Mouse (Mus musculus) forebrain, embryonic 15.5 days (tissue): ENCODE data around the gene Tbc1d9b. TPM values are rescaled to one million over a fixed set of nuclear protein-coding genes. Genes with fewer than 3 reads are reported as not detected.
"Not testable (repeated sequence)": the region's sequence is repeated elsewhere in the genome, so short reads cannot be mapped to it uniquely, and the experiment has no call there.

Source experiments
- ATAC-seq: fragments of 200-750 bp; cut with Nextera tagmentation; replicated peaks from 2 replicates; pipeline ENCODE4 v1.8.0; 2017; ENCODE audit warnings: mild to moderate bottlenecking, moderate TSS enrichment, moderate library complexity
- H3K27ac ChIP-seq: fragments of 300-500 bp; sonication (generic); replicated peaks from 2 replicates; pipeline ENCODE4 v1.5.1; 2015; ENCODE audit warnings: mild to moderate bottlenecking, inconsistent platforms
- H3K27me3 ChIP-seq: fragments of 300-500 bp; sonication (generic); 2 replicates; pipeline ENCODE4 v1.6.1; 2015; ENCODE audit warnings: inconsistent platforms
- H3K36me3 ChIP-seq: fragments of 300-500 bp; sonication (generic); 2 replicates; pipeline ENCODE4 v1.6.1; 2015; ENCODE audit warnings: mild to moderate bottlenecking, inconsistent platforms
- H3K4me1 ChIP-seq: fragments of 300-500 bp; sonication (generic); 2 replicates; pipeline ENCODE4 v1.6.1; 2015; ENCODE audit warnings: inconsistent platforms
- H3K4me2 ChIP-seq: fragments of 300-500 bp; sonication (generic); replicated peaks from 2 replicates; pipeline ENCODE4 v1.6.1; 2015; ENCODE audit warnings: mild to moderate bottlenecking, inconsistent platforms
- H3K4me3 ChIP-seq: fragments of 300-500 bp; sonication (generic); 2 replicates; pipeline ENCODE4 v1.5.1; 2015; ENCODE audit warnings: mild to moderate bottlenecking, inconsistent platforms
- H3K9ac ChIP-seq: fragments of 300-500 bp; sonication (generic); replicated peaks from 2 replicates; pipeline ENCODE4 v1.6.1; 2015; ENCODE audit warnings: mild to moderate bottlenecking, inconsistent platforms
- H3K9me3 ChIP-seq: fragments of 300-500 bp; sonication (generic); 2 replicates; pipeline ENCODE4 v1.6.1; 2016; ENCODE audit warnings: inconsistent platforms
- WGBS: fragments of 180-500 bp; shearing (Covaris S2); methylation state at CpG from one replicate; pipeline ENCODE4 v1.1.7; 2015; ENCODE audit warnings: mixed read lengths; 5-methylcytosine and 5-hydroxymethylcytosine counted together
- polyA plus RNA-seq: library from polyadenylated mRNA; unstranded; fragments of >200 nt; fragmentation: Nextera tagmentation; extraction: Ambion mirVana; gene quantifications from 2 replicates; pipeline ENCODE4 v1.2.1, GENCODE M21; 2015

The Tbc1d9b gene
- polyA plus RNA-seq: 37.0 and 37.5 TPM in 2 replicates

DNA sequence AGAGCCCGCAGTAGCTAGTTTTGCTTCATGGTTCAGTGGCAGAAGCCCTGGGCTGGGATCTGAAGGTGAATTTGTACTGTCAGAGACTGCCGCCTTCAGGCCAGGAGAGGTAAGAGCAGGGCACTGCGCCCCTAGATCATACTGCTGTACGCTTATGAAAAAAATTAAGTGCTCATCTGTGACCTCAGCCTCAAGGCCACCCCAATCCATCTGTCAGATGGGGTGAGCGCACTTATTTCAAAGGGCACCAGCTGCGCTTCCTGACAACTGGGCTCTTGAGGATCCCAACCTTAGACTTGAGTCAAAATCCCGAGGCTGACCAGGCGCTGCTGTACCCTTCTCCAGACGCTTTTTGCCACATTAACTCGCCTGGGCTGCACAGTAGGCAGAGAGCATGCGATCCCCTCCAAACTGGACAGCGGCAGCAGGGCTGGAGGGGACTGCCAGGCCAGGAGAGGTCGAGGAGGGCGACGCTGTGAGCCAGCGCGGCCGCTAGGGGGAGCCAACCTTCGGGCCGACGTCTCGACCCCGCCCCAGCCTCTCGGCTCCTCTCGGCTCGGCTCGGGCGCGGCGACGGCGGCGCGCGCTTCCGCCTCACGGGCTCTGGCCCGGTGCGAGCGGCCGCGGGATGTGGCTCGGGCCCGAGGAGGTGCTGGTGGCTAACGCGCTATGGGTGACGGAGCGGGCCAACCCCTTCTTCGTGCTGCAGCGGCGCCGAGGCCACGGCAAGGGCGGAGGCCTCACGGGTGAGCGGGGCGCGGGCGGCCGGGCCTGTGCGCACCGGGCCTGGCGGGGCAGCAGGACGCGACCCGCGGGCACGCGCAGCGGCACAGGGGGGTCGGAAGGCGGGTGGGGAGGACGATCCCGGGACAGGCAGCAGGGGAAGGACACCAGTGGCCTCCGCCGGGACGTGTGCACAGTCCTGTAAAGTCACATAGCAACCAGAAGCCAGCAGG is at the start of gene Tbc1d9b:
Gene Tbc1d9b (plus strand): TSS at position 586 of the 956 bp plus-strand sequence.
- peaks cover 19% of the 10 kb centered on the region for H3K4me1 ChIP-seq
- no peaks in the 10 kb centered on the region for H3K27me3 ChIP-seq
- H3K4me3 ChIP-seq: peak within 1 kb of the TSS; percentile 74
- H3K4me2 ChIP-seq: peak within 1 kb of the TSS; percentile 94
- H3K9ac ChIP-seq: peak within 1 kb of the TSS; percentile 99
- peak; percentile 94 for ATAC-seq
- H3K36me3 ChIP-seq: peaks cover 5% of the 10 kb centered on the region; the same call in 1 of the 2 replicates
- WGBS: under 1% methylated on average over 76 of the region's 77 CpGs
- H3K27ac ChIP-seq: peak within 1 kb of the TSS; percentile 88
- H3K9me3 ChIP-seq: no peaks in the 10 kb centered on the region

DNA sequence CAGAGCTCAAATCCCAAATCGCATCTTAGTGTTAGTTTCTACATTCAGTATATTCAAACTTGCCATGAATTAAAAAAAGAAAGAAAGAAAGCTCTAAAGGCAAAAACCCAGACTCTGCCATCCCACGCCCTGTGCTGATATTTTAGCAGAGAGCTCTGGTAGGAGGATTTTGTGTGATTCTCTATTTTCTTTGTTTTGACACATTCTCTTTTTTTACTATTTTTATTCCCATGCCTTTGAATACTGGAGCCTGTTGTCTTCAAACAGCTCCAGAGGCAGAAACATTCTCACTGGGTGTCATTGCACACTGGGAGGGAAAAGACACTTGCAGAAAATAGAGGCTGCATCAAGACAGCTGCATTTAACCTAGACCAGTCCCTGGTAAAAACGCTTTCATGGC is 45.0 kb upstream of the Tbc1d9b start:
- WGBS: 97% methylated on average over 3 of the region's 3 CpGs
- no peak for ATAC-seq
- no peak overlapping the region for H3K4me2 ChIP-seq
- H3K4me3 ChIP-seq: no peak overlapping the region
- peaks cover 4% of the 10 kb centered on the region; the same call in 1 of the 2 replicates for H3K4me1 ChIP-seq
- H3K27ac ChIP-seq: no peak overlapping the region
- H3K36me3 ChIP-seq: peaks cover 43% of the 10 kb centered on the region
- H3K9me3 ChIP-seq: no peaks in the 10 kb centered on the region
- H3K9ac ChIP-seq: no peak overlapping the region
- H3K27me3 ChIP-seq: no peaks in the 10 kb centered on the region

DNA sequence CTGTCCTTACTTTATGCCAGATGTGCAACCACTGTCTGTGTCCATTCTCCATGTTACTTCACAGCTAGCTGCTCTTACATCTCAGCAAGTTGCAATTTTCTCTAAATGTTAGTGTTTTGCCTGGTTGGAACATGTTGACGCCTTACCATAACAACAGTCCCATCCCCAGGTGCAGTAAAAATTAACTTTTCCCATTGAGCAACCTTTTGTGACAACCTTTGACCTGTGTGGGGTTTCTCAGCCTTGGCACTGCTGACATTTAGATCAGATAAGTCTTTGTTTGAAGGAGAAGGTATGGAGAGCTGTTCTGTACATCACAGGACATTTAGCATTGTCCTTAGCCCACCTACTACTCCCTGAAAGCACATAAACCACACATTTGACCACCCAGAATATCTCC is 41.4 kb upstream of the Tbc1d9b start:
- H3K4me1 ChIP-seq: peaks cover 4% of the 10 kb centered on the region; the same call in 1 of the 2 replicates
- 90% methylated on average over 1 of the region's 1 CpGs for WGBS
- no peak overlapping the region for H3K4me2 ChIP-seq
- H3K27me3 ChIP-seq: no peaks in the 10 kb centered on the region
- no peak overlapping the region for H3K27ac ChIP-seq
- H3K36me3 ChIP-seq: peaks cover 65% of the 10 kb centered on the region
- H3K9ac ChIP-seq: no peak overlapping the region
- no peak for ATAC-seq
- no peak overlapping the region for H3K4me3 ChIP-seq
- no peaks in the 10 kb centered on the region for H3K9me3 ChIP-seq

DNA sequence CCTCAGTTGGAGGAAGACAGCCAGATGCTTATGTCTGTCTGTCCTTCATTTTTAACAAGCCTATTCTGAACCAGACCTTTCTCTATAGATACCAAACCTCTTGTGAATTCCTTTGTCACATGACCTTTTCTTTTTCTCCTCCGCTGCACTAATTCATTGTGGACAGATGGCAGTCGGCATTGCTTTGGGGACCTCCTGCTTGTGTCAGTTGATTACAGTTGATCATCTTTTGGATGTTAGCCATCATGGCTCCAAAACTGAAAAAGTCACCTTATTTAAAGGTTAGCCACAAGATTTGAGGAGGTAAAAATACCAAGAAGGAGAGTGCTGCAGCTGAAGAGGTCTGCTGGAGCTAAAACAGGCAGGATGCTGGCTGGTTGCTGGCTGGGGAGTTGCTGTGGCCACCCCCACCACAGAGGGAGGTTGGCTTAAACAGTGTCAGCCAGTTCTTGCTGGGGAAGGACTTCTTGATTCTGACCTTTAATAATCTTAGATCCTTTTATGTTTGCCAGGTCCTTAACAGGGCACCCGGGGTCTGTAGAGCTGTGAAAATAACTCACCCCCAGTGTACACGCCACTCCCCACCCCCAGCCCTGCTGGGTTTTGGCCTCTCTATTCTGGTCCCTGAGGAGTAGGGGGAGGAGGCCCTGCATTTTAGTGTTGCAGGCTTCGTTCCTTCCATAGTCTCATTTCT is 40.1 kb upstream of the Tbc1d9b start:
- H3K4me3 ChIP-seq: no peak overlapping the region
- H3K4me2 ChIP-seq: no peak overlapping the region
- no peaks in the 10 kb centered on the region for H3K9me3 ChIP-seq
- H3K4me1 ChIP-seq: peaks cover 4% of the 10 kb centered on the region; the same call in 1 of the 2 replicates
- 48% methylated on average over 5 of the region's 5 CpGs for WGBS
- no peak overlapping the region for H3K27ac ChIP-seq
- H3K9ac ChIP-seq: no peak overlapping the region
- no peak for ATAC-seq
- no peaks in the 10 kb centered on the region for H3K27me3 ChIP-seq
- peaks cover 71% of the 10 kb centered on the region for H3K36me3 ChIP-seq

DNA sequence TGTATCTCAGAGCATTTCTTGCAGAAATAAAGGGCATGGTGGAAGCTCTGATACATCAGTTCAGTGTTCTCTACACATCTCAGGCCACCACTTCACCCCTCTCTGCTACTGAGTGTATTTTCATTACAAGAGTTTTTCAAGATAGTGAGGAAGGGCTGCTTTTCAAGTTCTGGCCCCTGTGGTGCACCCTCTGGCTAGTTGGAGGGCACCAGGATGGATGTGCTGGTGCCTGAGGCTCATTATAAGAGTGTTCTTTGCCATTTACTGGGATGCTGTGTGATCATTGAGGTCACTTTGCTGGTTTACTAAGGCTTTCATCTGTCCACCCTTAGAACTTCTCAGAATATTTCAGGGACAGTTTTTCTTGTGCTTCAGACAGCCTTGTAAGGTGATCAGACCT is 39.5 kb upstream of the Tbc1d9b start:
- Histone ChIP-seq H3K36me3 (peaks cover 69% of the 10 kb centered on the region), H3K9ac (no peak overlapping the region), H3K4me1 (peaks cover 4% of the 10 kb centered on the region; the same call in 1 of the 2 replicates), H3K4me2 (no peak overlapping the region), H3K27me3 (no peaks in the 10 kb centered on the region), H3K9me3 (no peaks in the 10 kb centered on the region), H3K4me3 (no peak overlapping the region), H3K27ac (no peak overlapping the region)
- no peak for ATAC-seq

DNA sequence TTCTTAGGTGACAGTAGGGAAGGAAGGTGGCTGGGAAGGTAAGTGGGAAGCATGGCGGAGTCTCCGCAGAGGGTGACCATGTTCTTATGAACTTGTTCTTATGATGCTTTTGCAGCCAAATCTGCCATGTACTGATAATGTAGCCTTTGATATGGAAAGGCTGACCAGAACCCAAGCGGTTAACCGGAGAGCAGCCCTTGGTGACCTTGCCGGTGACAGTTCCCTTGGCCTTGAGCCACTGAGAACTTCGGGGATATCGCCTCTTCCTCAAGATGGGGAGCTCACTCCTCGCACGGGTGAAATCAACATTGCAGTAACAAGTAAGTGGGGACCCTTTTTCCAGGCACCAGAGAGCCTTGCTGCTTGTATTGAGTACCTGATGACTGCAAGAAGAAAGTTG is 35.5 kb upstream of the Tbc1d9b start:
- no peak overlapping the region for H3K4me2 ChIP-seq
- 93% methylated on average over 9 of the region's 9 CpGs for WGBS
- no peaks in the 10 kb centered on the region for H3K27me3 ChIP-seq
- no peak for ATAC-seq
- no peak overlapping the region for H3K9ac ChIP-seq
- H3K4me3 ChIP-seq: no peak overlapping the region
- H3K9me3 ChIP-seq: no peaks in the 10 kb centered on the region
- peaks cover 16% of the 10 kb centered on the region for H3K4me1 ChIP-seq
- H3K27ac ChIP-seq: no peak overlapping the region
- H3K36me3 ChIP-seq: peaks cover 62% of the 10 kb centered on the region

DNA sequence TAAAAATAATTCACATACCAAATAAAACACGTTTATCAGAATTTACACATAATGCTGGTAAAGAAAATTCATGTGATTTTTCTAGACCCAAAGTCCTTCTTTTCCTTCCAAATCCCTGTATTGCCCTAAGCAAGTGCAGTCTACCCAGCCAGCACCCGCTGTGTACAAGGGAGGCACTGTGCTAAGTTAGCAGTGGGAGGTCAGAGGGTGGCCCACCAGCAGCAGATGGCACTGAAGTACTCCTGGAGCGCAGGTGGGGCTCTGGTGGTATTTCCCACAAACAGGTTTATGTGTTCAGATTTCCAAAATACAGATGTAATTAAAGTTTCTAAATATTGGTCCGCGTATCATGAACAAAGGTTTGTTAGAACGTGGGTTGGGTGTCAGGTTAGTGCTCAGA is 34.1 kb upstream of the Tbc1d9b start:
- Histone ChIP-seq H3K27me3 (no peaks in the 10 kb centered on the region), H3K27ac (no peak overlapping the region), H3K4me3 (no peak overlapping the region), H3K4me2 (no peak overlapping the region), H3K9me3 (no peaks in the 10 kb centered on the region), H3K4me1 (peaks cover 16% of the 10 kb centered on the region), H3K36me3 (peaks cover 59% of the 10 kb centered on the region), H3K9ac (no peak overlapping the region)
- ATAC-seq: no peak
- 95% methylated on average over 6 of the region's 6 CpGs for WGBS

DNA sequence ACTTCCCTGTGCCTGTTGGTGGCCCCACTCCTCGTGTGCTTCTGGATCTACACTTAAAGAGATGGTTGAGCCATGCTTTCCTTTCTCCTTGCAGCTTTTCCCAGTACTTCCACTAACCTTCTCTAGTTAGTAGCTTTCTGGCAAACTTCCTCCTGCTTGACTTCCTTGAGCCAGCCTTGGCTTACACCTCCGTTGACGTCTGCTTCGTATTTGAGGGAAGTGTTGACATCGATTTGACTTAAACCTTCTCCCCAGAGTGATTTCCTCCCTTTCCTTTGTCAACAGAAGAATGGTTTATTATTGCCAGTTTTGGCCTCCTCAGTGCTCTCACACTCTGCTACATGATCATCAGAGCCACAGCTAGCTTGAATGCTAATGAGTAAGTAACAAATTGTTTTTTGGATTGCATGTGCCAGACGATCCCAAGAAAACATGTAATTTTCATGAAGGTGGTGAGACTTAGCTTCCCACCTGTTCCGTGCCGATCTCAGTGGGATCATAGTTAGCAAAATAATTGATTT is 32.2 kb upstream of the Tbc1d9b start:
- 61% methylated on average over 8 of the region's 8 CpGs for WGBS
- ATAC-seq: peak; percentile 38; the same call in 1 of the 2 replicates
- Histone ChIP-seq H3K27me3 (no peaks in the 10 kb centered on the region), H3K4me1 (peaks cover 16% of the 10 kb centered on the region), H3K27ac (peak overlapping the region; percentile 51; the same call in 1 of the 2 replicates), H3K36me3 (peaks cover 46% of the 10 kb centered on the region), H3K4me3 (no peak overlapping the region), H3K9ac (no peak overlapping the region), H3K9me3 (no peaks in the 10 kb centered on the region), H3K4me2 (no peak overlapping the region)

DNA sequence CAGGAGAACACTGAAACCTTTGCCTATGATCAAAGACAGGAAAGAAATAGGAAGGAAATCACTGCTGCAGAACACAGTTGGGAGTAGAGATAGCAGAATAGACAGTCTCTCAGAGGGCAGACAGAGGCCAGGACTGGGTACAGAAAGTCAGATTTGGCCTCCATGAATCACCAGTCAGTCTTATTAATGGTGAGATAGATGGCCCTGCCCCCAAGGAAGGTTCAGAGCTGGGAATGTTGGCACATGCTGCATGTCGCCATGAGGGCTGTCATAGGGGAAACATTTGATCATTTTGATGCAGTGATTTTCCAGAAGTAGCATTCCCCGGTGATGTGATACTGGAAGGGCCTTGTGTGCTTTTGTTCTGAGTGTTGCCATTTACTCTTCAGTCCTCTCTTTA is 31.5 kb upstream of the Tbc1d9b start:
- Histone ChIP-seq H3K9me3 (no peaks in the 10 kb centered on the region), H3K4me2 (no peak overlapping the region), H3K4me3 (no peak overlapping the region), H3K36me3 (peaks cover 43% of the 10 kb centered on the region), H3K27ac (peak overlapping the region; percentile 51; the same call in 1 of the 2 replicates), H3K27me3 (no peaks in the 10 kb centered on the region), H3K4me1 (peaks cover 16% of the 10 kb centered on the region), H3K9ac (no peak overlapping the region)
- 70% methylated on average over 2 of the region's 2 CpGs for WGBS
- ATAC-seq: no peak

DNA sequence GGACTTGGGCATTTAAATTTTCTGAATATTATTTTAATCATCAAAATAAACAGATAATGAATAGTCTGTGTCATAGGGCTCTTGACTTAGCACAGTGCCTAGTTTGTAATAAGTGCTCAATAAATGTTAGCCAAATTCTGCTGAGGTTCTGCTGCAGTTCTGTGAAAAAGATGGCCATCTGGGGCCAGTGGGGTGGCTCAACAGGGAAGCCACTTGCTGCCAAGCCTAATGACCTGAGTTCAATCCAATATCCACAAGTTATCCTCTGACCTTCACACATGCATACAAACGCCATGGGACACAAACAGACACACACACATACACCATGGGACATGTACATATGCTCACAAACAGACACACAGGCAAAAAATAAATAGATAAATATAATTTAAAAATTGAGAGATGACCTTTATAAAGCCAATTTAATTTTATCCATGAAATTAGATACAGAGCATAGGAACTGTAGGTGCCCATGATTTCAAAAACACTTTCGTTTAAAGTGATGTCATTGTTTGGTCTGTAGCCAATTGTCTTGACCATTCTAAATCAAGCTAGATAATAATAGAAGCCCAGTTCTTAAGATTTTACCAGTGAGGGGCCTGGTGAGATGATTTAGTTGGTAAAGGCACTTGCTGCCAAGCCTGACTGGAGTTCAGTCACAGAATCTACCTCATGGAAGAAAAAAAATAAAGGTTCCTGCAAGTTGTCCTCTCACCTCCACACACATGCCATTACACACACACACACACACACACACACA is 30.5 kb upstream of the Tbc1d9b start:
- Histone ChIP-seq H3K36me3 (peaks cover 36% of the 10 kb centered on the region), H3K4me3 (no peak overlapping the region), H3K4me2 (no peak overlapping the region), H3K4me1 (peaks cover 16% of the 10 kb centered on the region), H3K9me3 (no peaks in the 10 kb centered on the region), H3K27me3 (no peaks in the 10 kb centered on the region), H3K27ac (no peak overlapping the region), H3K9ac (no peak overlapping the region)
- 60% methylated on average over 2 of the region's 2 CpGs for WGBS
- no peak for ATAC-seq

DNA sequence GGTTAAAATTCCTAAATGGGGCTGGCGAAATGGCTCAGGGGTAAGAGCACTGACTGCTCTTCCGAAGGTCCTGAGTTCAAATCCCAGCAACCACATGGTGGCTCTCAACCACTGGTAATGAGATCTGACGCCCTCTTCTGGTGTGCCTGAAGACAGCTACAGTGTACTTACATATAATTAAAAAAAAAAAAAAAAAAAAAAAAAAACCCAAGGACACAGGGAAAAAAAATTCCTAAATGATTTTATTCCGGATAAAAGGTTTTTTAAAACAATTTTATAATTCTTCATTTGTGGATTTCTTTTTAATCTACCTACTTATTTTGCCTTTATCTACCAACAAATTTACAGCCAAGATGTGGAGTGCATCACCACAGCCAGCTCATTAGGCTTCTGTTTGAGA is 29.2 kb upstream of the Tbc1d9b start:
- H3K27me3 ChIP-seq, H3K9ac ChIP-seq, H3K9me3 ChIP-seq, ATAC-seq, H3K27ac ChIP-seq, H3K4me3 ChIP-seq, H3K4me2 ChIP-seq: not testable (repeated sequence)
- peaks cover 29% of the 10 kb centered on the region for H3K36me3 ChIP-seq
- WGBS: 93% methylated on average over 4 of the region's 4 CpGs
- H3K4me1 ChIP-seq: peaks cover 16% of the 10 kb centered on the region
